Mouse (Mus musculus) testis, adult 2 months (tissue): ENCODE measurements at regions not wholly inside any gene's neighbourhood (a gene's known extent, or its start where the extent isn't known, plus 50 kb on each side); places are given as distances from the start of the nearest gene placed in this dataset.

Source experiments
- H3K27ac ChIP-seq: fragments of 200-500 bp; 2 replicates; pipeline ENCODE4 v1.5.1; 2012; ENCODE audit warnings: low read depth, low read length; ENCODE audit not compliant: control insufficient read depth, insufficient read depth
- H3K27me3 ChIP-seq: fragments of 200-500 bp; 2 replicates; pipeline ENCODE4 v1.6.1; 2012; ENCODE audit warnings: mild to moderate bottlenecking, low read length, moderate library complexity; ENCODE audit not compliant: control insufficient read depth, insufficient read depth
- H3K36me3 ChIP-seq: fragments of 200-500 bp; 2 replicates; pipeline ENCODE4 v1.6.1; 2012; ENCODE audit warnings: mild to moderate bottlenecking, low read length; ENCODE audit not compliant: control insufficient read depth, insufficient read depth
- H3K4me1 ChIP-seq: fragments of 200-500 bp; 2 replicates; pipeline ENCODE4 v1.6.1; 2012; ENCODE audit warnings: low read length; ENCODE audit not compliant: control insufficient read depth, insufficient read depth
- H3K4me3 ChIP-seq: fragments of 200-500 bp; 2 replicates; pipeline ENCODE4 v1.5.1; 2012; ENCODE audit warnings: low read depth, mild to moderate bottlenecking, low read length, moderate library complexity, mixed read lengths; ENCODE audit not compliant: control insufficient read depth
- CTCF ChIP-seq: fragments of 200-500 bp; IDR thresholded peaks from 2 replicates; pipeline ENCODE4 v1.5.1; 2012; ENCODE audit warnings: low read depth, mild to moderate bottlenecking, inconsistent platforms, low read length, moderate library complexity; ENCODE audit not compliant: control insufficient read depth, insufficient read depth, insufficient replicate concordance
- POLR2A ChIP-seq: fragments of 200-500 bp; IDR thresholded peaks from 2 replicates; pipeline ENCODE4 v1.6.1; 2012; ENCODE audit warnings: low read depth, mild to moderate bottlenecking, inconsistent platforms, low read length, moderate library complexity; ENCODE audit not compliant: control insufficient read depth

GRCm38 (mm10) chr14:72158537-72159323 lies 332.9 kb downstream of the Gm9195 start:
- H3K27ac ChIP-seq, result no peak overlapping the region
- no peaks in the 10 kb centered on the region for H3K4me1 ChIP-seq

GRCm38 (mm10) chr14:72155197-72155907 lies 336.3 kb downstream of the Gm9195 start:
- Histone ChIP-seq H3K27ac (no peak overlapping the region), H3K36me3 (no peaks in the 10 kb centered on the region), H3K27me3 (no peaks in the 10 kb centered on the region), H3K4me3 (no peak overlapping the region), H3K4me1 (no peaks in the 10 kb centered on the region)
- TF ChIP-seq POLR2A, result no peak
- no peak for TF ChIP-seq CTCF

More at GRCm38 (mm10) chr14:72158537-72159323, 332.9 kb downstream of the Gm9195 start:
- H3K36me3 ChIP-seq, result no peaks in the 10 kb centered on the region
- H3K27me3 ChIP-seq, result no peaks in the 10 kb centered on the region
- TF ChIP-seq POLR2A, result no peak
- TF ChIP-seq CTCF, result no peak
- H3K4me3 ChIP-seq, result no peak overlapping the region

GRCm38 (mm10) chr14:72151676-72152075 lies 340.0 kb downstream of the Gm9195 start:
- no peaks in the 10 kb centered on the region for H3K4me1 ChIP-seq
- no peaks in the 10 kb centered on the region for H3K27me3 ChIP-seq
- TF ChIP-seq CTCF (no peak), POLR2A (no peak)
- H3K27ac ChIP-seq, result no peak overlapping the region
- H3K4me3 ChIP-seq, result no peak overlapping the region
- H3K36me3 ChIP-seq, result no peaks in the 10 kb centered on the region

GRCm38 (mm10) chr14:72149463-72149862 lies 342.2 kb downstream of the Gm9195 start:
- H3K27ac ChIP-seq, result no peak overlapping the region
- no peaks in the 10 kb centered on the region for H3K4me1 ChIP-seq
- no peaks in the 10 kb centered on the region for H3K27me3 ChIP-seq
- H3K4me3 ChIP-seq, result no peak overlapping the region
- no peak for TF ChIP-seq POLR2A
- no peaks in the 10 kb centered on the region for H3K36me3 ChIP-seq

- no peaks in the 10 kb centered on the region for H3K27me3 ChIP-seq
- no peak overlapping the region for H3K4me3 ChIP-seq
- H3K27ac ChIP-seq, result no peak overlapping the region
- H3K36me3 ChIP-seq, result no peaks in the 10 kb centered on the region
- H3K4me1 ChIP-seq, result no peaks in the 10 kb centered on the region
- no peak for TF ChIP-seq POLR2A
Observed at GRCm38 (mm10) chr14:72148886-72149285, 342.8 kb downstream of the Gm9195 start.

GRCm38 (mm10) chr14:72146381-72146780 lies 345.3 kb downstream of the Gm9195 start:
- H3K27ac ChIP-seq, result no peak overlapping the region
- no peak overlapping the region for H3K4me3 ChIP-seq
- no peak for TF ChIP-seq POLR2A
- TF ChIP-seq CTCF, result no peak
- no peaks in the 10 kb centered on the region for H3K4me1 ChIP-seq
- no peaks in the 10 kb centered on the region for H3K36me3 ChIP-seq
- no peaks in the 10 kb centered on the region for H3K27me3 ChIP-seq

GRCm38 (mm10) chr14:72142883-72143487 lies 348.7 kb downstream of the Gm9195 start:
- Histone ChIP-seq H3K4me1 (no peaks in the 10 kb centered on the region), H3K4me3 (no peak overlapping the region), H3K27ac (no peak overlapping the region), H3K36me3 (no peaks in the 10 kb centered on the region), H3K27me3 (no peaks in the 10 kb centered on the region)
- TF ChIP-seq CTCF, result no peak
- no peak for TF ChIP-seq POLR2A
